Mouse (Mus musculus): ENCODE data around the gene Rab3c.

GRCm38 (mm10) chr13:110198906-110199305, 81.9 kb downstream of the Rab3c start:
- TF ChIP-seq CTCF (IDR thresholded peaks at IDR 0.05; ENCODE audit: borderline replicate concordance, insufficient read depth, low read length) (no peak), POLR2A (IDR thresholded peaks at IDR 0.05; ENCODE audit: low read depth, low read length) (no peak)
